Mouse (Mus musculus) monocyte, adult 2 months (primary cell): ENCODE data around the gene Mpzl3.

ENCODE experiments used
- DNase-seq, 2 experiments: peaks; one replicate each; pipeline ENCODE4 v3.0.0; 2022; ENCODE audit warnings: low spot score in 2 of 2, low read depth in 1 of 2

Mpzl3 gene

DNA sequence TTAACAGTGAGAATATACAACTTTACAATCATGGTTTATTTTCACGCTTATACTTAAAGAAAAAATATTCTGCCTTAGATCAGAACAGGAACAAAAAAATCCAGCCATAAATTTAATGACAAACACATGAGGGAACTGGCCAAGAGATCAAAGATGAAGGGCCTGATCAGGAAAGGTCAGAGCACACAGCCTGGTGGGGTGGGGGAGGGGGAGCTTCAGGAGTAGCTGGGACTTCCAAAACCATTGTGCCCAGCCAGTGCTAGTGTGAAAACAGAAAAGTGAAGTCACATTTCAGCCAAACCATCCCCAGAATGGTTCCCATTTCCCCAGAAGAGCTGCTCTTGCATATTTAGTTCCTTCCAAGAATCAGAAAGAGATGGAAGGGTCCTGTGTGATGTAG is 47.5 kb downstream of the Mpzl3 start:
- no peak for DNase-seq

DNA sequence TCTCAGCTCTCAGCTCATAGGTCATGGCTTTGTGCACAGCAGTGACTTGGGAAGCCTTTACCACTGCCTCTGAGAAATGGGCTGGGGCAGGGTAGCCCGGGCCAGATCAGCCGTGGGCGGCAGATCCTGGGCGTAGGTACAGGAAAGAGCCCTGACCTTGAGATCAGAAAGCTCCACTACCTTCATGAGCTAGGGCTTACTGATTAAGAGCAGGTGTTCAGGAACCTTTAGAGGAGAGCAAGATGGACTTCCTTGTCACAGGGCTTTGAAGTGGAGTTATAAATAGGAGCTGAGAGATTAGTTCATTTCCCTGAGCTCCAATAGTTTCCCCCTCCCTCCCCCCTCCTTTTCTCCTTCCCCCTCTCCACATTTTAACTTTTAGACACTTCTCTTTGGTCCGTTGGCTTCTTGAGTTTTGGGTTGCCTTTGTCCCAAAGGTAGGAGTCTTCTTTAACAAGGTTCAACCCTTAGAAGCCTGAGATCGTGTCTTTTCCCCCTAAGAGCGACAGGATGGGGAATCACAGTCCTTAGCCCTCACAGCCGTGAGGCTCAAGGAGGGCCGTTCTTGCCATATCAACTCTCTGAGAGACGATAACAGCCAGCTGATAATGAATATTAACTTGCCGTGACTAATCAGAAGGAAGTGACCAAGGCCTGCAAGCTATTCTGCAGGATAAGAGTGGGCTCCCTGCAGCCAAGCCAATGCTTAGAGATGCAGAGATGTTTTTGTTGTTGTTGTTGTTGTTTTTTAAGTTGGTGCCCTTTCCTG is 48.4 kb downstream of the Mpzl3 start:
- no peak for DNase-seq

- DNase-seq: no peak
Observed at GRCm38 (mm10) chr9:45105596-45106374, 50.8 kb downstream of the Mpzl3 start.

GRCm38 (mm10) chr9:45115706-45116105 is 60.7 kb downstream of the Mpzl3 start:
- no peak for DNase-seq

DNA sequence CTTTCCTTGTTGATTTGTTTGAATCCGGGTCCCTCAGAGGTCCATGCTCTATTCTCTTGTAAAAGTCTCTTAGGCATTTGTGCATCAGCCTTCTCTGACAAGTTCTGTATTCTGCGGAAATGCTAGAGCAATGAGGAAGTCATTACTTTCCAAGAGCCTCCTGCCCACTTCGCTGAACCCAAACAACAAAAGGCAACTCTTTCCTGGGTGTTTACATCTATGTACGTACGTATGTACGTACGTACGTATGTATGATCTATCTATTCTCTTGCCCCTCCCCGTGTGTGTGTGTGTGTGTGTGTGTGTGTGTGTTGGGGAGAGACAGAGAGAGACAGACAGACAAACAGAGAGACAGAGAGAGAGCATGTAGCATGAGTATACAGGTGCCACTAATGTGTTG is 61.8 kb downstream of the Mpzl3 start:
- DNase-seq: no peak

GRCm38 (mm10) chr9:45117741-45118431 is 62.9 kb downstream of the Mpzl3 start, which contains the start of gene Scn2b:
Scn2b (plus strand) TSS chr9:45117782.
- no peak for DNase-seq

DNA sequence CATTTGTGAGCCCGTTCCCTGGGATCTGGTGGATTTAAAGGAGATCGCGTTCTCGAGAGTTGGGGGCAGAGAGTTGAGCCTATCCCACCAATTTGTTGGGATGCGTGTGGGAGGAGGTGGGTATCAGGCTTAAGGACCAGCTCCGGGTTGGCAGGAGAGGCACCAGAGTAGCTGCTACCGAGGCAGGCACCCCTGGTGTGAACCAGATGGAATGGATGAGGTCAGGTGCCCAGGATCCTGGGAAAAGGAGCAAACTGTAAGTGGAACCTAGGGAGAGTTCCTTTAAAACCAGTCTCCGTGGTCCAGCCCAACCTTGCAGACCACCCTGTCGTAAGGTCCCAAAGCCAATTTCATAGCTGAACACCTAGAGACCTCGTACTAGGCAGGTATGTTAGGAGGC is 63.6 kb downstream of the Mpzl3 start:
- no peak for DNase-seq

- no peak for DNase-seq
Observed at GRCm38 (mm10) chr9:45119316-45119953, 64.4 kb downstream of the Mpzl3 start.

DNA sequence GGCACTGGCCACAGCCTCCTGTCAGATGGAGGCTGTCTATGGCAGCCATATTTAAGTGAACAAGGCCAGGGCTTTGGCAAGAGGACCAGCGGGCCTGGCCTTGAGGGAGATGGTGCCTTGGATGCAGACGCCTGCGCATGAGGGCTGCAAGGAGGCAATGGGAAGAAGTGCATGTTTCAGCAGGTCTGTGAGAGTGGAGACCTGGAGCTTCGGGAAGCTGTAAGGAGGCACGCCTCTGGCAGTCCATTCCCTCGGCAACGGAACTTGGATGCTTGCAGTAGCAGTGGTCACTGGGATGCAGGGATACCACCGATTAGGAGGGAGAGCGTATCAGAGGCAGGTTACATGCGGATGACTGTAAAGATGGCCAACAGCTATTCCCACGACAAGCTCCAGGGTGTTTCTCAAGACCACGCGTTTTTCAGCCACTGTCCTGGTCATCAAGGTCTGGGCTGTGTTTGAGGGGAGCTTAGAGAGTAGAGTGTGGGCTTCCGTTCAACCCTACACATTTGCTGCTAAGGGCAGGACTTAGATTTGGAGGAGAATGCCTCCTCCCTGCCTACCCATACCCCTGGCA is 65.1 kb downstream of the Mpzl3 start:
- DNase-seq: no peak

DNA sequence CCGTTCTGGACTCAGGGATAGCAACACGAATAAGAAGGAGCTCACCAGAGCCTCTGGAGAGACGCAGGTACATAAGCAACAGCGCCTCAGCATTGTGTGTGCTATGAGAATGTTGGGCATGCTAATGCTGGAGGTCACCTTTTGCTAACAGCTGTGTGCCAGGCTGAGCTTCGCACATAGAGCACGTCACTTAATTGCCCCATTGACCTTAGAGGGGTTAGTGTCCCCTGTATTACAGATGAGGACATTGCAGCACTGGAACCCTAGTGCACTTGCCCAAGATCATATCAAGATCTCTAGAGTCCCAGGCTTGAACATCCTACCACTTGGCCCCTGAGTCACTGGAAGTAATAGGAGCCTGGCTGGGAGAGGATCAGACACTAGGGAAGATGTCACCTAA is 65.6 kb downstream of the Mpzl3 start:
- no peak for DNase-seq

GRCm38 (mm10) chr9:45121001-45121400 is 66.0 kb downstream of the Mpzl3 start:
- no peak for DNase-seq

GRCm38 (mm10) chr9:45121769-45122168 is 66.8 kb downstream of the Mpzl3 start:
- peak; percentile 40 to 69 for DNase-seq

DNA sequence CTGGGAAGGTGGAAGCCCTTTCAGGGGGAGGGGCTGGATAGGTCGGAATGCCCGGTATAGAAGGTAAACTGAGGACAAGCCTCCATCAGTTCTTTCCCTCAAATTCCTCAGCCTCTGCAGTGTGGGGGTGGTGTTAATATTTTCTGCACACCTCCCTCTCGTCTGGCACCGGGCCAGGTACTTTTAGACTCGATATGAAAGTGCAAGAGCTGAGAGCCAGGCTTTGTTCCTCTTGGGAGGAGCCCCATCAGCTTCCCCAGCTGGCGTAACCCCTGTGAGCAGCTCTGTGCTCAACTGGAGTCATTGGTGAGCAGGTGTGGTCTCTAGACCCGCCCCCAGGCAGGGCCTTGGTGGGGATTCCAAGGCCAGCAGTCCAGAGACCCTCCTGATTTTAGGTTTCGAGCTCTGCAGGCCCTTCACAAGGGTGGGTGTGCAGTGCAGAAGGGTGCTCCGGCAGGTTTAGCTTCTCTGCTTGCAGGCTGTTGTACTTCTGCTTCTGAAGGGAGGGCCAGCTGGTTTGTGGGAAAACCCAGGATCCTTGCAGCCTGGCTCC is 67.3 kb downstream of the Mpzl3 start:
- peak; percentile 63 to 84 for DNase-seq

GRCm38 (mm10) chr9:45125211-45125610 is 70.2 kb downstream of the Mpzl3 start:
- no peak for DNase-seq

DNA sequence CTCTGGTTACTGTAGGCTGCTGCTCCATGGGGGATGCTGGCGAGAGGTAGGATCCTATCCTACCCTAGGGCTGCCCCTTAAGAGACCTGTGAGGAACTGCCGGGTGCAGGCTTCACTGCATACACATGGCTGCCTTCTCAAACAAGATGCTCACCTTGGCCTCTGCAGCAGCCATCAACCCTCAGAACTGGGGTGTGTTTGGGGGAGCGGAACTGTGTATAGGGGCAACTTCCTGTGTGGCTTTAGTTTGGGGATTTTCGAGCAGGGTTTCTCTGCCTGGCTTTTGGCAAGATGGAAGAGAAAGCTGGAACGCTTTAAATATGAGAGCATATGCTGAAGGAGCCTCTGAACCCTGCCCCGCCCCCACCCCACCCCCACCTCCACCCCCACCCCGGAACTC is 72.0 kb downstream of the Mpzl3 start:
- DNase-seq: no peak
